9 mouse cellular contexts compared by ENCODE assay signal in the genomic region with DNA sequence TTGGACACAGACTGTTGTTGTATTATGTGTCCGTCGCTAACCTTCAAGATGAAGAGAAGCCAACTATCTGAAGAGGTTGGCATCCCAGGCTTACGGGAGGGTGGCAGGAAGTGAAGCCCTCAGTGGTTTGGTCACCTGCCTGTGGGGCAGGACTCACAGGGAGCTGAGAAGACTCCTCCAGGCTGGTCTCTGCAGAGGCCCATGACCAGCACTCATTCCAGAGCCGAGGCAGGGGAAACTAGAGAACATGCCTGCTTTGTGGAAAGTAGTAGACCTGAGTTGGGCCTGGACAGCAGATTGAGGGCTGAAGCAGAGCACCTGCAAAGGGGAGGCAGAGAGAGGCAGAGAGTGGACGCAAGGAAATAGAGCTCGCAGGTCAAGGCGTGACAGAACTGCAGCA. TPM values are rescaled to one million over a fixed set of nuclear protein-coding genes. Genes with fewer than 3 reads are reported as not detected.
DNase-seq lines count a peak whose midpoint lies in the region; ATAC-seq lines count a peak whose summit lies in the region.
"Had no signal": no experiment of that assay in that cellular context is flagged by ENCODE, and none has a peak within 500 bp of the region (broad histone marks: within the 10 kb centered on the region; RNA-seq: fewer than 3 reads in every experiment).

No protein-coding gene starts in this region.

- H3K4me1 ChIP-seq in lung, embryonic 16.5 days (replicated peaks; ENCODE audit: control insufficient read depth, insufficient read depth, low read length) = peaks cover 11% of the 10 kb centered on the region
- H3K4me1 ChIP-seq in forebrain, embryonic 12.5 days = peaks cover 16% of the 10 kb centered on the region
- H3K4me1 ChIP-seq in limb, embryonic 15.5 days = peaks cover 17% of the 10 kb centered on the region
- peaks cover 8% of the 10 kb centered on the region for H3K4me1 ChIP-seq in stomach, embryonic 15.5 days

- peak overlapping the region; percentile 83 for H3K4me3 ChIP-seq in lung, embryonic 16.5 days (ENCODE audit: low read length)
- peak overlapping the region; percentile 98 for H3K4me3 ChIP-seq in forebrain, embryonic 12.5 days (replicated peaks)
- peak overlapping the region; percentile 96 for H3K4me3 ChIP-seq in limb, embryonic 15.5 days
- H3K4me3 ChIP-seq in stomach, embryonic 15.5 days (replicated peaks) = peak overlapping the region; percentile 99

- no peaks in the 10 kb centered on the region for H3K9me3 ChIP-seq in lung, embryonic 16.5 days (ENCODE audit: control insufficient read depth, low read length)
- H3K9me3 ChIP-seq in forebrain, embryonic 12.5 days = no peaks in the 10 kb centered on the region
- no peaks in the 10 kb centered on the region for H3K9me3 ChIP-seq in limb, embryonic 15.5 days
- no peaks in the 10 kb centered on the region for H3K9me3 ChIP-seq in stomach, embryonic 15.5 days

- peak overlapping the region; percentile 96 for H3K4me2 ChIP-seq in lung, embryonic 16.5 days (ENCODE audit: low read depth, low read length)
- H3K4me2 ChIP-seq in forebrain, embryonic 12.5 days = peak overlapping the region; percentile 84
- peak overlapping the region; percentile 74 for H3K4me2 ChIP-seq in limb, embryonic 15.5 days
- peak overlapping the region; percentile 78 for H3K4me2 ChIP-seq in stomach, embryonic 15.5 days

- no peak for ATAC-seq in lung, embryonic 16.5 days (ENCODE audit: low read depth)
- no peak for ATAC-seq in forebrain, embryonic 12.5 days (ENCODE audit: low FRiP score)
- no peak for ATAC-seq in limb, embryonic 15.5 days (ENCODE audit: insufficient number of reproducible peaks, low FRiP score, low TSS enrichment, low read depth)
- no peak for ATAC-seq in stomach, embryonic 15.5 days (ENCODE audit: insufficient read depth, low FRiP score, low read depth)

- no peak overlapping the region for H3K27ac ChIP-seq in lung, embryonic 16.5 days (ENCODE audit: low read length)
- H3K27ac ChIP-seq in forebrain, embryonic 12.5 days = no peak overlapping the region
- no peak overlapping the region for H3K27ac ChIP-seq in limb, embryonic 15.5 days
- no peak overlapping the region for H3K27ac ChIP-seq in stomach, embryonic 15.5 days

- DNase-seq in lung, postnatal 36 days = no peak
- DNase-seq in cerebellum, adult 11 months = no peak
- no peak for DNase-seq in adrenal gland, postnatal 10 days

- peak overlapping the region; percentile 93 for H3K9ac ChIP-seq in lung, embryonic 16.5 days (ENCODE audit: low read length)
- H3K9ac ChIP-seq in forebrain, embryonic 12.5 days = peak overlapping the region; percentile 95
- H3K9ac ChIP-seq in limb, embryonic 15.5 days = no peak overlapping the region
- H3K9ac ChIP-seq in stomach, embryonic 15.5 days = 0 out of 2 replicates have a peak overlapping the region, but pooled peaks have one; percentile 96

- 79% methylated on average over 7 of the region's 7 CpGs for WGBS in lung, embryonic 16.5 days
- WGBS in forebrain, embryonic 12.5 days = 91% methylated on average over 7 of the region's 7 CpGs
- WGBS in limb, embryonic 15.5 days = 85% methylated on average over 7 of the region's 7 CpGs
- WGBS in stomach, embryonic 15.5 days = 84% methylated on average over 7 of the region's 7 CpGs

- no peaks in the 10 kb centered on the region for H3K27me3 ChIP-seq in lung, embryonic 16.5 days (ENCODE audit: control insufficient read depth, insufficient read depth, low read depth, low read length)
- H3K27me3 ChIP-seq in forebrain, embryonic 12.5 days = 0 out of 2 replicates have a peak, but pooled peaks cover 4% of the 10 kb centered on the region
- no peaks in the 10 kb centered on the region for H3K27me3 ChIP-seq in limb, embryonic 15.5 days
- no peaks in the 10 kb centered on the region for H3K27me3 ChIP-seq in stomach, embryonic 15.5 days (replicated peaks)

- H3K36me3 ChIP-seq in lung, embryonic 16.5 days (ENCODE audit: control insufficient read depth, insufficient read depth, low read length) = peaks cover 26% of the 10 kb centered on the region
- peaks cover 43% of the 10 kb centered on the region for H3K36me3 ChIP-seq in forebrain, embryonic 12.5 days (replicated peaks)
- peaks cover 35% of the 10 kb centered on the region for H3K36me3 ChIP-seq in limb, embryonic 15.5 days
- peaks cover 27% of the 10 kb centered on the region for H3K36me3 ChIP-seq in stomach, embryonic 15.5 days

RNA-seq across cellular contexts. Expression of a gene that starts 1.2 kb away (rescaled TPM):
- 79.4 and 80.3 TPM in 2 replicates for polyA plus RNA-seq in lung, embryonic 16.5 days (2015; fragmentation: Nextera tagmentation; extraction: Ambion mirVana)
- polyA plus RNA-seq in forebrain, embryonic 12.5 days (2016; fragmentation: Nextera tagmentation; extraction: Ambion mirVana) = 78.1 and 79.0 TPM in 2 replicates
- polyA plus RNA-seq in limb, embryonic 15.5 days (2015; fragmentation: Nextera tagmentation; extraction: Ambion mirVana) = 67.8 and 85.2 TPM in 2 replicates
- polyA plus RNA-seq in stomach, embryonic 15.5 days (2015; fragmentation: Nextera tagmentation; extraction: Ambion mirVana) = 78.4 and 83.4 TPM in 2 replicates
- total RNA-seq in adrenal gland, postnatal 10 days (2021) = 100 to 1,000 TPM; 156 to 162 TPM

RNA-seq across cellular contexts. Expression of a gene that starts 5.4 kb away (rescaled TPM):
- polyA plus RNA-seq in lung, embryonic 16.5 days (2015; fragmentation: Nextera tagmentation; extraction: Ambion mirVana) = 1.0 and 1.1 TPM in 2 replicates
- polyA plus RNA-seq in forebrain, embryonic 12.5 days (2016; fragmentation: Nextera tagmentation; extraction: Ambion mirVana) = not detected in 2 replicates
- polyA plus RNA-seq in limb, embryonic 15.5 days (2015; fragmentation: Nextera tagmentation; extraction: Ambion mirVana) = 1.5 and 2.0 TPM in 2 replicates
- polyA plus RNA-seq in stomach, embryonic 15.5 days (2015; fragmentation: Nextera tagmentation; extraction: Ambion mirVana) = 0.12 and 0.23 TPM in 2 replicates
- total RNA-seq in adrenal gland, postnatal 10 days (2021) = under 1 TPM; 0.24 to 0.33 TPM

RNA-seq across cellular contexts. Expression of a gene that starts 14.7 kb away (rescaled TPM):
- polyA plus RNA-seq in lung, embryonic 16.5 days (2015; fragmentation: Nextera tagmentation; extraction: Ambion mirVana) = 1.3 and 1.7 TPM in 2 replicates
- 31.2 and 36.9 TPM in 2 replicates for polyA plus RNA-seq in forebrain, embryonic 12.5 days (2016; fragmentation: Nextera tagmentation; extraction: Ambion mirVana)
- polyA plus RNA-seq in limb, embryonic 15.5 days (2015; fragmentation: Nextera tagmentation; extraction: Ambion mirVana) = 2.3 and 2.5 TPM in 2 replicates
- 2.5 TPM in 2 replicates for polyA plus RNA-seq in stomach, embryonic 15.5 days (2015; fragmentation: Nextera tagmentation; extraction: Ambion mirVana)
- 10 to 100 TPM; 20.7 to 27.5 TPM for total RNA-seq in adrenal gland, postnatal 10 days (2021)

RNA-seq across cellular contexts. Expression of a gene that starts 41.2 kb away (rescaled TPM):
- not detected in 2 replicates for polyA plus RNA-seq in lung, embryonic 16.5 days (2015; fragmentation: Nextera tagmentation; extraction: Ambion mirVana)
- not detected in 2 replicates for polyA plus RNA-seq in forebrain, embryonic 12.5 days (2016; fragmentation: Nextera tagmentation; extraction: Ambion mirVana)
- polyA plus RNA-seq in limb, embryonic 15.5 days (2015; fragmentation: Nextera tagmentation; extraction: Ambion mirVana) = not detected in 2 replicates
- polyA plus RNA-seq in stomach, embryonic 15.5 days (2015; fragmentation: Nextera tagmentation; extraction: Ambion mirVana) = not detected in 2 replicates
- total RNA-seq in adrenal gland, postnatal 10 days (2021) = not detected
- total RNA-seq: adrenal gland, postnatal 36 days had no signal
- polyA plus RNA-seq: gonadal fat pad, adult 2 months had no signal

RNA-seq across cellular contexts. Expression of a gene that starts 50.6 kb away (rescaled TPM):
- polyA plus RNA-seq in lung, embryonic 16.5 days (2015; fragmentation: Nextera tagmentation; extraction: Ambion mirVana) = not detected in 2 replicates
- polyA plus RNA-seq in forebrain, embryonic 12.5 days (2016; fragmentation: Nextera tagmentation; extraction: Ambion mirVana) = not detected in 2 replicates
- polyA plus RNA-seq in limb, embryonic 15.5 days (2015; fragmentation: Nextera tagmentation; extraction: Ambion mirVana) = not detected in 2 replicates
- polyA plus RNA-seq in stomach, embryonic 15.5 days (2015; fragmentation: Nextera tagmentation; extraction: Ambion mirVana) = not detected in 2 replicates
- total RNA-seq in adrenal gland, postnatal 10 days (2021) = not detected
- total RNA-seq: adrenal gland, postnatal 36 days had no signal
- polyA plus RNA-seq: gonadal fat pad, adult 2 months had no signal
